Mouse (Mus musculus) granulocyte monocyte progenitor cell, adult 5-6 weeks (primary cell): ENCODE results near the gene Cdc14a. TPM values are rescaled to one million over a fixed set of nuclear protein-coding genes. Genes with fewer than 3 reads are reported as not detected.
A peak's percentile ranks its signal among the peaks of the same experiment; 100 is the strongest.
"Not testable (repeated sequence)": the region's sequence is repeated elsewhere in the genome, so short reads cannot be mapped to it uniquely, and the experiment has no call there.

Experiments used
- ATAC-seq: replicated peaks from 2 replicates; pipeline ENCODE4 v1.8.0; 2016; ENCODE audit warnings: mild to moderate bottlenecking, moderate TSS enrichment, inconsistent platforms; ENCODE audit not compliant: poor library complexity, severe bottlenecking
- total RNA-seq, 2 experiments: library from RNA; stranded (forward) in 1 of 2; stranded (reverse) in 1 of 2; fragments of 200-712, 200-1000 nt in 1 of 2; fragments of >200 nt in 1 of 2; fragmentation: Nextera tagmentation in 1 of 2; gene quantifications; 2 replicates each; pipeline ENCODE4 v1.2.3; 2014 to 2017

Gene Cdc14a
- total RNA-seq, 2 experiments from 2014 or later = 22.3 to 58.3 TPM

GRCm38 (mm10) chr3:116380319-116380718 lies 43.5 kb downstream of the Cdc14a start:
- no peak for ATAC-seq

GRCm38 (mm10) chr3:116375442-116375841 lies 48.4 kb downstream of the Cdc14a start:
- ATAC-seq = no peak

GRCm38 (mm10) chr3:116374486-116374885 lies 49.3 kb downstream of the Cdc14a start:
- ATAC-seq = no peak

- no peak for ATAC-seq
Measured at GRCm38 (mm10) chr3:116373196-116373595, 50.6 kb downstream of the Cdc14a start.

- ATAC-seq = no peak
Measured at GRCm38 (mm10) chr3:116368868-116369437, 54.9 kb downstream of the Cdc14a start.

GRCm38 (mm10) chr3:116366125-116366524 lies 57.7 kb downstream of the Cdc14a start:
- ATAC-seq = no peak

GRCm38 (mm10) chr3:116361906-116362305 lies 61.9 kb downstream of the Cdc14a start:
- no peak for ATAC-seq

- ATAC-seq = no peak
Measured at GRCm38 (mm10) chr3:116361101-116361500, 62.7 kb downstream of the Cdc14a start.

- ATAC-seq = peak; percentile 49
Measured at GRCm38 (mm10) chr3:116357866-116358265, 66.0 kb downstream of the Cdc14a start.

GRCm38 (mm10) chr3:116357180-116357579 lies 66.7 kb downstream of the Cdc14a start:
- ATAC-seq = peak; percentile 50; the same call in 1 of the 2 replicates

GRCm38 (mm10) chr3:116355026-116355788 lies 68.6 kb downstream of the Cdc14a start:
- no peak for ATAC-seq

GRCm38 (mm10) chr3:116352486-116352885 lies 71.3 kb downstream of the Cdc14a start:
- no peak for ATAC-seq

- ATAC-seq = no peak
Measured at GRCm38 (mm10) chr3:116350389-116350967, 73.4 kb downstream of the Cdc14a start.

GRCm38 (mm10) chr3:116347571-116347970 lies 76.3 kb downstream of the Cdc14a start:
- ATAC-seq = not testable (repeated sequence)

- ATAC-seq = no peak
Measured at GRCm38 (mm10) chr3:116345245-116345644, 78.6 kb downstream of the Cdc14a start.

GRCm38 (mm10) chr3:116342251-116342650 lies 81.6 kb downstream of the Cdc14a start:
- ATAC-seq = no peak

GRCm38 (mm10) chr3:116340950-116341624 lies 82.7 kb downstream of the Cdc14a start:
- peak; percentile 82 for ATAC-seq

GRCm38 (mm10) chr3:116340281-116340680 lies 83.6 kb downstream of the Cdc14a start:
- ATAC-seq = no peak

GRCm38 (mm10) chr3:116338616-116339015 lies 85.2 kb downstream of the Cdc14a start:
- 0 out of 2 replicates have a peak, but pooled peaks have one; percentile 25 for ATAC-seq

GRCm38 (mm10) chr3:116337840-116338239 lies 86.0 kb downstream of the Cdc14a start:
- peak; percentile 53 for ATAC-seq

GRCm38 (mm10) chr3:116335036-116335435 lies 88.8 kb downstream of the Cdc14a start:
- no peak for ATAC-seq
